Mouse (Mus musculus) spleen, postnatal 36 days (tissue): ENCODE measurements at regions not wholly inside any gene's neighbourhood (a gene's known extent, or its start where the extent isn't known, plus 50 kb on each side); places are given as distances from the start of the nearest gene placed in this dataset.
"Not testable (repeated sequence)": the region's sequence is repeated elsewhere in the genome, so short reads cannot be mapped to it uniquely, and the experiment has no call there.

Experiments used
- DNase-seq, 2 experiments: peaks; one replicate each; pipeline ENCODE4 v3.0.0; 2022; ENCODE audit warnings: low spot score in 2 of 2, mixed read lengths in 1 of 2

DNA sequence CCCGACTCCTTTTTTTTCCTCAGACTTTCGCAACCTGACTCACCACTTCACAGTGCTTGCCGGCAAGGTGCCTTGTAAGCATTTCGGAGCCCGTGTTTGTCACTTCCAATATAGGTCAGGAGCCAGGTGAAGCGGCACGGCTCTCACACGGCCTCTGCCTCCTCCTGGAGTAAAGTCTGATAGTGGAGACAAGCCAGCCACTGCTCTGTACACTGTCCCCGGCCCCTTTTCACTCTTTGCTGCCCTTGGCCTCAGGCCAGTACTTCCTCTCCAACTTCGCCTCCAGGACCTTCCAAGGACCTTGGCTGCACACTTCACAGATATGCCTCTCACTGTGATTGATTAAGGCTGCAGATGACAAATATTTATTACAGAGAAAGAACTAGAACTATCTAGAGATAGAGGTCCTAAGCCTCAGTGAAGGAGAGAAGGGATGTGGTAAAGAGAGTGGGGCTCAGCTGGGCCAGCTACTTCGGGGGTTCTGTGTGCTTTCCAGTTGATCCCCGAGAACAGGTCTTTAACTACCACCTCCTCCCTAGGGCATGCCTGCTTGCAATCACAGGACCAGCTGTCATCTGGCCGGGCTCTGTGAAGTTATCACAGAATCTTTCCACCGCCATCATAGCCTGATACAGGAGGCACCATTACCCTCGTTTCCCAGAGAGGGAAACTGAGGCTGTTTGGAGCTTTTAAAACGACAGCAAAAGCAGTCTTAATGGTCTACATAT lies 204.2 kb downstream of the Trim29 start:
- no peak for DNase-seq

DNA sequence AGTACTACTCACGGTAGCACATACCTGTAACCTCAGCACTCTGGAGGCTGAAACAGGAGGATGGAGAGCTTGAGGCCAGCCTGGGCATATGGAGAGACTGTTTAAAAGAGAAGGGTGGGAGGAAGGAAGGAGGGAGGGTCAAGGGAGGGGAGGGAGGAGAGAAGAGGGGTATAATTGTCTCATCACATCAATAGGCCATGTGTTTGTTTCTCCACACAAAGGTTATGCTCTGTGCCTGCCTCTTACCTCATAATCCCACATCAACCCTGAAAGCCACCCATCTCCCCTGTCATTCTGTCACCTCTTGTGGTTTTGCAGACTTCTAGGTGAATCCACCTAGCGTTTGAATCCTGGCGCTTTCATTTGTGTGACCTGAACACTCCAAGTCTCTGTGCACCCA lies 210.3 kb downstream of the Trim29 start:
- DNase-seq = no peak

DNA sequence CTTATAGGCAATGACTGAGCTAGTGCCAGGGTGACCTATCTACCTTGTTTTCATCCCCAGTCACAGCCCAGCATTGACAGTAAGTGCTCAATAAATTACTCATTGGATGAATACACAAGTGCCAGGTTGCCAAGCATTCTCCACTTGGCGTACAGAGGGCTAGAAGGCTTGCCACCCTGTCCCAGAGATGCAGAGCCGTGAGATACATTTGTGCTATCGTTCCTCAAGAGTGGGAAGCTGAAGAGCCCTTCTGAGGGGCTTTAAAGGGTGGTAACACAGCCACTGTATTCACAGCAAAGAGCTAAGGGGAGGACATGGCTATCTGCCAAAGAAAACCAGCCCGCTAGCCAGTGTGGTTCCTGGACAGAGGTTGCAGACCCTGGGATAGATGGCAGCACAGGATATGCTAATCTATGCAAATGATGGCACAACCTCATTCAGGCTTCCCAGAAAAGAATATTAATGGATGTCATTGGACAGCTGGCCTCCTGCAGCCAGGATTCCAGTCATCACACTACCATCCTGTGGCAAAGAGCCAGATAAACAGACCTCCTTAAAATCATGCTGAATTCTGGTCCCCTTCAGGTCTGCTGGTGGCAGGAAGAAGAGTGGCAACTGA lies 214.4 kb downstream of the Trim29 start:
- DNase-seq = no peak

DNA sequence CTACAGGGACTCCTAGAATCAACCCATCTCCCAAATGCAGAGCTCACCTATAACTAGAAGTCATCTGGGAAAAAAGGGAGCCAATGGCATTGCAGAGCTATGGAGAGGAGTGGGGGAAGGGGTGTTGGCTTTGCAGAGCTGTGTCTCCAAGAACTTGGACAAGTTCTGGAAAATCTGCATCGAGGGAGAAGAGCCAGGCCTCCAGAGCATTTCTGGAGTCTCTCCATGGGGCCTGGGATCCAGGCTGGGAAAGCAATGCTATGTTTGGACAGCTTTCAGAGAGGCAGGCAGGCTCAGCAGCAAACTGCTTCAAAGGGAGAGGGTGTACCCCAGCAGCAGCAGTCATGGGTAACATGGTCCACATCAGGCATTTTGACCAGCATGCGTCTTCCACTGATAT lies 211.6 kb upstream of the Nectin1 start:
- DNase-seq = no peak

DNA sequence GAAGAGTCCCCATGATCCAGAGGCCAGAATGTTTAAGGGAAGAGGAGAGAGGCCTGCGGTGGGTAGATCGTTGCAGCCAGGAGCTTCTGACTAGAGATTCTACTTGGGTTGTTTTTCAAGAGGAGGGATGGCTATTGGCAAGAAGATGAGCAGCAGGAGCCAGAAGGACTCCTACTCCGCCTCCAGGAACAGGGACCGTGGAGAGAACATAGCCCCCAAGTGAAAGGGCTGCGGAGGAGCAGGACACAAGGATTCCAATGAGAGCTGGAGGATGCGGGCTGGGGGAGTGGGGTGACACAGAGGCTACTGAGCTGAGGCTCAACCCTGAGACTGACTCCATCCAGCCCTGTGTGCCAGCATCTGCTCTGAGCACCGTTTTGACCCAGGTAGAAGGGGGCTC lies 207.8 kb upstream of the Nectin1 start:
- no peak for DNase-seq

DNA sequence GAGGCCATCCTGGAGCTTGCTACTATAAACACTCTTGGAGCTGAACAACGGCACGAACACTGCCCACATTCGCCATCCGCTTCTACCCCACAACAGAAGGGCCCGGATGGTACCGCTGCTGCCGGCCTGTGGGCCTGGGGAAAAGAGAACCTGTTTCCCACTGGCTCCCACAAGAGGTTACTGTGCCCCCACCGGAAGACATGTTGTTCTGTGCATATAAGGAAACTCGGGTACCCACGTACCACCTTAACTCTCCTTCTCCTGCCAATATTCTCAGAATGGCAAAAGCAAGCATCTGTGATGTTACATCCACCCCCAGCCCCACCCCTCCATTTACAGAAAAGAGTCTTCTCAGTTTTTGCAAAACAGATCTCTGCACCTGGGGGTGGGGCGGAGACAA lies 206.7 kb upstream of the Nectin1 start:
- DNase-seq = no peak

DNA sequence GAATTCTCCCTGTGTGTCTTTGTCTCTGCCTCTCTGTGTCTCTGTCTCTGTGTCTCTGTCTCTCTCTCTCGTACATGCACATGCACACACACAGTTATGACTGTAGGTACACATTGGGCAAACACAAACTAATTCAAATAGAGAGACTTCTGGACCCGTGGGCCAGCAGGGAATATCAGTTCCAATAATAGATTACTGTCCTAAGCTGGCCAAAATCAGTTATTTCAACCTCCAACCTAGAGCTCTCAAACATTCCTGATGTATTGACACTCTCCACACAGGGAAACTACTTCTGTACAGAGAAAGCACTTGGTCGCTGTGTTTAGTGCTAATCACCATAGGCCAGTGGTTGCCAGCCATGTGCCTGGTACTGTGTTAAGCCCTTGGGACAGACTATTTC lies 203.7 kb upstream of the Nectin1 start:
- DNase-seq = no peak

DNA sequence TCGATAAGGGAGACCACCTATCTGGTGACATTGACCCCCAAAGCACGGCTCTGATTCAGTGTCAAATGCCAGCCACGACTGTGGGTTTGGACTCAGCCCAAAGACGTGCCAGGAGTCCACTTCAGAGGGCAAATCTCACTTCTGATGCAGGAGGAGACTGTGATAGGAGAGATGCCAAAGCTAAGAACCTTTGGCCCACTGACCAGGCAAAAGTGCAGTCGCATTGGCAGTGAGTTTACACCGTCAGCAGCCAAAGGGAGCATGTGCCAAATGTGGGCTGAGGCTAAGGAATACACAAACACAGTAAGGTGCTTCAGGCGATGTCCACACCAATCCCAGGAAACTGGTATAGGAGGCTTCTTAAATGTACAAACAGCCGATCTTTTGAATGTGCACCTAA lies 202.6 kb upstream of the Nectin1 start:
- DNase-seq = no peak

DNA sequence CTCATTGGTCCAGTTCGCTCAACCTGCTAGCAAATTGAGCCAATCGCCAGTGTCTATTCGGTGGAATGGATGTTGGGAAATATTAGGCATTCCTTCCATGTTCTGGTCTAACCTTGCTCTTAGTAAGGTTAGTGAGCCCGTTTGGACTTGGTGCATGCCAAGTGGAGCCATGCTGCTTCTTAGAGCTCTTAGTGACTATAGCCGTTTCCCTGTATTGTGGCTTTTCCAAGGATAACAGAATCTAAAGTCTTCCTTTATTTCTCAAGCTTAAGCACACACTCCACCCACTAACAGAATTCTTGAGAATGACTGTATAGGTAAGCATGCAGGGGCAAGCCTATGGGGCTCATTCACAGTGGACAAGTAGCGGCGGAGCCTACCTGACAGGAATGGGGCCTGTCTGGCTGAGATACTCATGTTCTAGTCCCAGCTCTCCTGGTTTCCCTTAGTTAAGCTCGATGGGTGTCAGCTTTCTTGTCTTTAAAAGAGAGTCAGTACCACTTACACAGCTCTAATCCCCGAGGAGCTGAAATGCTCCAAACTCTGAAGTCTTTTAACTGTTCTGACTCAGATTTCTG lies 201.6 kb upstream of the Nectin1 start:
- no peak for DNase-seq

DNA sequence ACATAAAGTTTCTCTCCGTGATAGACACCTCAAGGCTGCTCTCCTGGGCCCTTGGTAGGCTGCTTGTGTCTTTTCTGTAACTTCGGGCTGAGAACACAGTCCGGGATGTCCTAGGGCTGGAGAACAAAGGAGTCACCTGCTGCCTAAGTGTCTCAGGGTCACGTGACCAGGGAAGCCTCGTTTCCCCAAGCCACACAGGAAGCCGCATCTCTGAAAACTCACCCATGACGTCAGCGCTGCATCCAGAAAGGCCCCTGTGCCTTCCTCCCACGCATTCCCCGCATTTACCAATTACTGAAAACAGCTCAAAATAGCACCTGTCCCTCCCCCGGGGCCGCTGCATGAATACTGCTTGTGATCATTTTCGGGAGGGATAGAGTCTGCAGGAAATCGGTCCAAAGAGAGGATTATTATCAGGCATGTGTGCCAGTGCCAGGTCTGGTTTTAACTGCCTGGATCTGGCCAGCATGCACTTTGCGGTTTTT lies 198.7 kb upstream of the Nectin1 start:
- DNase-seq = peak; percentile 14 to 22

DNA sequence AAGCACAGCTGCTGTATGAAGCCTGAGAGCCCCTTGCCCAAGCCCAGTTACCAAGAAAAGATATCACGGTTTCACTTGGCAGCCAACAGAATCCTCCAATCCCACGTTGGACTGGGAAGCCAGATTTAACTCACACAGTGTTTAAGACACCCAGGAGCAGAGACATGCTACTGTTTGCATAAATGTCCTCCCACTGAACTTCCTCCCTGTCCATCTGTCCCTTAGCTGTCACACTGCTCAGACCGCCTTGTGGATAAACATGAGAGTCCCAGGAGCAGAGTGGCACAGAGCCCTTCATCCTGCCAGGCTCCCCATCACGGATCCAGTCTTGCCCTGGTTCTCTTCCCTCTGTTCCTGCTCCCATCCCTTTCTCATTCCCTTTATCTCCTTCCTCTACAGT lies 194.9 kb upstream of the Nectin1 start:
- DNase-seq = no peak

DNA sequence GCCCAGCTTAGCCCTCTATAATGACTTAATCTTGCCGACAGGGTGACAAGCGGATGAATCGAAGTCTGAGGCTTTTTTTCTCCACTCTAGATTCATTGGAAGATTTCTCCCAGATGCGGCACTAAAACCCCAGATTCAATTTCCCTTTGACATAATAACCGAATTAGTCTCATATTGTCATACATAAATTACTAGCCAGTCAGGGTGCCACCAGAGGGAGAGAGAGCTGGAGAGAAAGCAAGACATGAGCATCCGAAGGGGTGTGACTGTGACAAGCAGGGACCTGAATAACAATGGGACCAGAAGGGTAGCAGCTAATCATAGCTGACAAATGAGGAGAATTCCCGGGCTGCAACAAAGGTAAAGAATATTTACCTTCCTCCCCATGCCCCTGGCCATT lies 194.5 kb upstream of the Nectin1 start:
- no peak for DNase-seq

DNA sequence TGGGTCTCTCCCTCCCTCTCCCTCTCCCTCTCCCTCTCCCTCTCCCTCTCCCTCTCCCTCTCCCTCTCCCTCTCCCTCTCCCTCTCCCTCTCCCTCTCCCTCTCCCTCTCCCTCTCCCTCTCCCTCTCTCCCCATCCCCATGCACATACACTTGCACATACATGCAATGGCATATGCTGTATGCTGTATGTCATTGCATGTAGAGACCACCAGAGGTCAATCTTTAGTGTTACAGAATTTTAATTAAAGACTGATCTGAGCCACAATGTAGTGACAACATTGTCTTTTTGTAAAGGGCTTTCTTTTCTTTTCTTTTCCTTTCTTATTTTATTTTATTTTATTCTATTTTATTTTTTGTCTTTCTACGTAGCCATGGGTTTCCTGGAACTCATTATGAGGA lies 191.0 kb upstream of the Nectin1 start:
- not testable (repeated sequence) for DNase-seq

DNA sequence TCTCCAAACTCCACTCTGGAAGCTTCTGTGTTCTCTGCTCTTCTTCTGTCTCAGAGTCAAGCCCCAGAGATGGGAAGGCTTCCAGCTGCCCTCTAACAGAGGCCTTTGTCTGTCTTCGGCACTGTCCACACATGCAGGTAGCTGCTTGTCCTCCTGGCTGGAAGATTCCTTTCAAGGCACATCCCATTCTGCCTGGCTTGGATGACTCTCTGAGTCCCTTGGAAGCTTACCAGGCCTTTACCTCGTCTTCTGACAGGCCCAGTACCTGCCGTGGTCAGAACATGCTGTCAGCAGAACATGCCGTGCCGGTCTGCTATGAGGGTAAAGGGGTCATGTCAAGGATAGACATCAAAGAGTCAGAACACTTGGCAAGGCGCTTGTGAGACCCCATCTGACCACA lies 181.8 kb upstream of the Nectin1 start:
- DNase-seq = no peak

DNA sequence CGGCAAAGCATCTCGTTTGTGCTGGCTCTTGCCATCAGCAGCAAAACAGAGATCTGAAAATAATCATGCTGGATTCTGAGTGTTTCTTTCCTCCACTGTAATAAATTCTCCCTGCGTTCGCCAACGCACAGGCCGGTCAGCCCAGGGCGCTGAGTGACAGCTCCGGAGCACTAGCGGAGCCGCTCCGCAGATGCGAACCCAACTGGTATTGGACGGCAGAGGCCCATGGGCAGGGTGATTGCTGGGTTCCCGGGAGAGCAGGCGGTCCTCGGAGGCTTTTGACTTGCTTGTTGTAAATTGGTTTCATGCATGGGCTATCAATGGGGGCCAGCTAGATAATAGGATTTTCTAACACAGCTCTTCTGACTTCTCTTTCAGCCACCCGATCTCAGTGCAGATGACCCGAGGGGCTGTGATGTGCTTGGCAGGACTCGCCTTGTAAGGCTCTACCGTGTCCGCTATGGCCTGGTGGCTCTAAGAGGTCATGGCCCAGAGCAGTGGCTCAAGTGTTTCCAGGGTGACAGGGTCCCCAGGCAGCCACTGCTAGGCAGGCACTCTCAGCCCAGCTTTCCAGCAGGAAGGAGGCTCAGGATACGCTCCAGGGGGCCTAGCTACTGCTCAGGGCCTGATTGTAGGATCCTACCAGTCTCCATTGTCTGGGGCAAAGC lies 179.4 kb upstream of the Nectin1 start:
- no peak for DNase-seq

DNA sequence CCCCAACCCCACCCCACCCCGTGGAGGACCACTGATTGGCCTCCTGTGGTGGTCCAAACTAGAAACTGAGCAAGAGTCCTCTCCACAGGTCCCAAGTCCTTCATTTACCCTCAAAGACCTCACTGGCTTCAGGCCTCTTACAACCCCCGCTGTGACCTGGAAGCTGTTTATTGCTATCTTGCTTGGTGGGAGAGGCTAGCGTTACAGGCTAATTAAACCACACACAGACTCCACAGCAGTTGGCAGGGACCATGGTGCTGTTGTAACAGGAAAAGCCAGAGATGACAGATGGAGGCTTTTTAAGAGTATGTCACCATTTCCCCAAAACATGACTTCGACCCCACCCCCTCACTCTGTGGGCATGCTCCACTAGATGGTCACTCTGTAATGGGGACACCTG lies 174.9 kb upstream of the Nectin1 start:
- no peak for DNase-seq

DNA sequence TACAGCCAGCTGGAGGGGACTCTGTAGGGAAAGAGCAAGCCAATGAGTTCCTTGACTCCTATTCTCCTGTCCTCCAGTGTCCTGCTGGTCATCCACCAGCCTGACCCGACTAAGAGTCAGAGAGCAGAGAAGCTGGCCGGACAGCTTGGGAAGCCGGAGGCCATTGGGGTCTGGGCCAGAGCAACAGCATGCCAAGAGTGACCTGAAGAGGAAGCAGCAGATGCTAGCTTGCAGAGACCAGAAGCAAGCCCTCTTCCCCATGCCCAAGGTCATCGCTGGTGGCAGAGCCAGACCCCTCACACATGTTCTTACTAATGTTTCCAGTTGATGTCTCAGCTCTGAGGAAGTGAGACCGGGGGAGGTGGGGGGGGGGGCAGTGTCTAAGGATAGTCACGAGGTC lies 172.7 kb upstream of the Nectin1 start:
- DNase-seq = no peak

DNA sequence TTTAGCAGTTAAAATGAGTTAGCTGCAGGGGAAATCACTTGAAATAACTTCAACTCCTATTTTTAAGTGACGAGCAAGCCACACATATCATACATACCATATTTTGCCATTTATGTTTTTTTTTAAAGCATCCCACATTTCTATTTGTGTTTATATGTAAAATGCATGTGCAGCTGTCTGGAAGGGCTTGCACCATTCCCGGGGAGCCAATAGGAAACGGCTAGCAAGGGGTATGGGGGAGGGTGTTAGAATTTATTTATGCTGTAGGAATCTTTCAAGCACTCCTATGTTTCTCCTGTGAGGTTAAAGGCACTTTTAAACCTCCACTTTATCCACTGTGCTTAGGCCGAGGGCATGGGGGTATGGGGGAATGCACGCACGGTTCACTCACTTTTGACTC lies 168.1 kb upstream of the Nectin1 start:
- DNase-seq = no peak

DNA sequence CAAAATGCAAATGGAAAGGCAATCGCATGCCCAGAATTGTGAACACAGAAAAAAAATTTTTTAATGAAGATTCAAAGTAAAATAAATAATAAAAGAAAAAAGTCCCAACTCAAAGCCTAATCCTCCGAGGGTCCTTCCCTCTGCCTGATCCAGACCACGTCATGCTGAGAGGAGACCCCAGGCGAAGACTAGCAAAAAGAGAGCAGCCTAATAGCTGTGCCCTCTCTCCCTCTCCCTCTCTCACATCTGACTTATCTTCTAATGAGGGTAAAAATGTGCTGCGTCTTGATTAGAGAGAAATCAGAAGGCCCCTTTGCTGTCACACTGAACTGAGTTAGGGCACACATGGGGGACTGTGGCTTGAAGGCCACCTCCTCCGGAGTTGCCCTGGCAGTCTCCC lies 163.1 kb upstream of the Nectin1 start:
- DNase-seq = no peak

DNA sequence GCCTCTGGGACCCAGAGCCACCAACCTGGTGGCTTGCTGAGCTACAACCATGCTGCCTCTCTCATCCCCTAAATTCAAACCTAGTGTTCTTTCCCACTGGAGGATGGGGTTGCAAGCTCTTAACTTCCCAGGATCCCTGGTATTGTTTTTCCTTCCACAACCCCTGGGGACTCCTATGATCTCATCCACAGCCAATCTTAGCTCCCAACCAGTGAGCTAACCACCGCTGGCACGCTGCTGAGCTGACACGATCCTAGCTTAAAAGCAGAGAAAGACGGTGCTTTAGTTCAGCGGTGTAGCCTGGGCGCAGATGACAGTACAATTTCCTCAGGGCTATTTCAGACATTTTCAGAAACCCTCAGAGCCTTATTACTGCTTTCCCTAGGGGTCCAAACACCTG lies 158.2 kb upstream of the Nectin1 start:
- no peak for DNase-seq

DNA sequence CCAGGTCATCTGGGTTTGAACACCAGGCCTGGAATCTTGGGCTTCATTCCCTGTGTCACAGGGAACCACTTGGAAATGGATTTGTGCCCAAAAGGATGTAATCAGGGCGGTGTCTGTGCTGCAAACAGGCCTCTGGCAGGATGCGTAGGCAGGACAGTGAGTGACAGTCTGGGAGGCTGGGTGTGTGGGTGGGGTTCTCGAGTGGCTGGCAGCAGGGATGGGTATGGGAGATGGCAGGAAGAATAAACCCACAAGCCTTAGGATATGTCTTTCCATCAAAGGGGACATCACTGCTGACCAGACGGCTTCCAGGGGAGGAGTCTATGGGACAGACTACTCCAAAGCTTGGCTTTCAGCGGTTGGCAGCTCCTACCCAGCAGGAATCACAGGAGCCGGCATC lies 150.5 kb upstream of the Nectin1 start:
- DNase-seq = no peak

DNA sequence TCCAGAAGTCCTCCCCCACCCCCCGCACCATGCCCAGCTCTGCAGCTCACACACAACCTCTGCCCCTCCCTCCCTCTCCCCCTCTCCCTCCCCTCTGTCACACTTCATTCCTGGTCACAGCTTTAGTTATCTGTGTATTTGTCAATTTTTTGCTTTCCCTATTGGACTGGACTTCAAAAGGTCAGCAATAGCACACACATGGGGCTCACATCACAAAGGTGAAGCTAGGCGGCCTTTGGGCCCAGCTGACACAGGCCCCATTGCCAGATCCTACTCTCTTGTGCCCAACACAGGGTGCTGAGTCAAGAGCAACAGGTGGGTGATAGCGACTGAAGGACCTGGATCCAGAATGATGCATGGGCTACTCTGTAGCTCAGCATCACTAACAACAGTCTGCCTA lies 149.0 kb upstream of the Nectin1 start:
- no peak for DNase-seq

DNA sequence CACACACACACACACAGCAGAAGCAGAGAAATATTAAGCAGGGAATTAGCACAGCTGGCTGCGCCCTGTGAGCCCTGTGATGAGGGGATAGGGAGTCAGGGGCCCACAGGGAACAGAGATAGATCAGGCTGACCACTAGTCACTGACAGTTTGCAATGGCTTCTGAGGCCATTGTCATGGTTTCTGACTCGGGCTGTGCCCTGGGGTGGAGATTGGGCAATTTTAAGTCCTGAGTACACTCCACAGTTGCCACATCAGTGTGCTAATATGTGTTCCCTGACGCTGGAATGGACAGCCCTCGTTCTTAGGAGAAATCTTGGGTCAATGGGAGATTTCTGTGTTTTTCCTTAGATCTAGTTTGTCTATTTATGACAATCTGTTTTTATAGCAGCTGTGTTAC lies 148.3 kb upstream of the Nectin1 start:
- no peak for DNase-seq
